Mouse (Mus musculus) ES-Bruce4 (cell line): ENCODE results near the gene Coro1a.

Experiments
- CTCF ChIP-seq: IDR thresholded peaks from one replicate; pipeline ENCODE4 v1.8.1; 2011; ENCODE audit warnings: low read depth, low read length
- POLR2A ChIP-seq: IDR thresholded peaks from one replicate; pipeline ENCODE4 v1.8.1; 2011; ENCODE audit warnings: low read length; ENCODE audit not compliant: insufficient read depth

- TF ChIP-seq CTCF, result no peak
- TF ChIP-seq POLR2A, result no peak
Measured at GRCm38 (mm10) chr7:126725077-126725476, 17.5 kb upstream of the Coro1a start.
